Mouse (Mus musculus) midbrain, embryonic 13.5 days (tissue): ENCODE measurements around the gene Zfp784. TPM values are rescaled to one million over a fixed set of nuclear protein-coding genes. Genes with fewer than 3 reads are reported as not detected.

Experiments
- ATAC-seq: fragments of 200-750 bp; cut with Nextera tagmentation; 2 replicates; pipeline ENCODE4 v1.8.0; 2017; ENCODE audit warnings: mild to moderate bottlenecking, moderate TSS enrichment, moderate library complexity
- H3K27ac ChIP-seq: fragments of 300-500 bp; sonication (generic); 2 replicates; pipeline ENCODE4 v1.5.1; 2015; ENCODE audit warnings: inconsistent platforms, mild to moderate bottlenecking, moderate library complexity
- H3K27me3 ChIP-seq: fragments of 300-500 bp; sonication (generic); 2 replicates; pipeline ENCODE4 v1.6.1; 2015; ENCODE audit warnings: mild to moderate bottlenecking, inconsistent platforms
- H3K36me3 ChIP-seq: fragments of 300-500 bp; sonication (generic); 2 replicates; pipeline ENCODE4 v1.6.1; 2015; ENCODE audit warnings: mild to moderate bottlenecking, inconsistent platforms
- H3K4me1 ChIP-seq: fragments of 300-500 bp; sonication (generic); replicated peaks from 2 replicates; pipeline ENCODE4 v1.6.1; 2015; ENCODE audit warnings: inconsistent platforms
- H3K4me2 ChIP-seq: fragments of 300-500 bp; sonication (generic); replicated peaks from 2 replicates; pipeline ENCODE4 v1.6.1; 2015; ENCODE audit warnings: moderate library complexity, mild to moderate bottlenecking, inconsistent platforms
- H3K4me3 ChIP-seq: fragments of 300-500 bp; sonication (generic); replicated peaks from 2 replicates; pipeline ENCODE4 v1.5.1; 2015; ENCODE audit warnings: mild to moderate bottlenecking, inconsistent platforms
- H3K9ac ChIP-seq: fragments of 300-500 bp; sonication (generic); replicated peaks from 2 replicates; pipeline ENCODE4 v1.6.1; 2015; ENCODE audit warnings: mild to moderate bottlenecking, inconsistent platforms
- H3K9me3 ChIP-seq: fragments of 300-500 bp; sonication (generic); 2 replicates; pipeline ENCODE4 v1.6.1; 2016; ENCODE audit warnings: mild to moderate bottlenecking, inconsistent platforms
- WGBS: fragments of 180-500 bp; shearing (Covaris S2); methylation state at CpG from one replicate; pipeline ENCODE4 v1.1.7; 2015; 5-methylcytosine and 5-hydroxymethylcytosine counted together
- polyA plus RNA-seq: library from polyadenylated mRNA; unstranded; fragments of >200 nt; fragmentation: Nextera tagmentation; extraction: Ambion mirVana; gene quantifications from 2 replicates; pipeline ENCODE4 v1.2.1, GENCODE M21; 2015

Zfp784 gene
- polyA plus RNA-seq, 1 experiment from 2014 or later = 10.5 TPM

DNA sequence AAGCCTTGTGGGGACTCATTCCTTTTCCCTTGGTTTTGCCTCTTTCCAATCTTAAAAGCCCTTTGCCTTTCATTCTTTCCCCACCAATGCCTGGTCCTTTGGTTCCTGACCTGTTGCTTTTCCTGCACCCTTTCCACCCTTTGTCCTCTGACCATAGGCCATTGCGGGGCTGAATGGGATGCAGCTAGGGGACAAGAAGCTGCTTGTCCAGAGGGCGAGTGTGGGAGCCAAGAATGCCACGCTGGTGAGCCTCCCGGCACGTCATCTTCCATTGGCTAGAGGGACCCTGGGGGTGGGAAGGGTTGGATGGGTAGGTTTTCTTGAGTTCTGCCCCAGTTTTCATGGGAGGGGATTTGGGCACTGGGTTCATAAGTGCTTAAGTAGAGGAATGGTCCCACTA is 36.7 kb upstream of the Zfp784 start:
- H3K9me3 ChIP-seq = no peaks in the 10 kb centered on the region
- peaks cover 88% of the 10 kb centered on the region for H3K36me3 ChIP-seq
- H3K4me2 ChIP-seq = no peak overlapping the region
- H3K9ac ChIP-seq = no peak overlapping the region
- H3K27ac ChIP-seq = no peak overlapping the region
- no peak for ATAC-seq
- H3K4me1 ChIP-seq = peaks cover 3% of the 10 kb centered on the region
- no peak overlapping the region for H3K4me3 ChIP-seq
- no peaks in the 10 kb centered on the region for H3K27me3 ChIP-seq
- WGBS = 97% methylated on average over 5 of the region's 5 CpGs

DNA sequence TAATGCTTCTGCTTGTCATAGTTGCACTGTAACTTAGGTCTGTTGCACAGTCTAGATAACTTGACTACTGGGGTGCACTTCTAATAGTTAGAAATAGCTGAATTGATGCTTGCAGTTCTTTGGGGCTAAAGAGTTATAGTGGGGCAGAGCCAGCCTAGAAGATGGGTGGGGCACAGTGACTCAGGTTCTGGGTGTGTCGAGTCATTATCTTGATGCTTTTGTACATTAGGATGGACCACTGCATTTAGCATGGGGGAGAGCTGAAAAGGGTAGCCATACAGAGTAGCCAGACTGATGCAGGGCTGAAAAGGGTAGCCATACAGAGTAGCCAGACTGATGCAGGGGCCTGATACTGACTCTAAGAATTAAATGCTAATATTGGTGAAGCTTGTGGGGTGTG is 35.3 kb upstream of the Zfp784 start:
- Histone ChIP-seq H3K36me3 (peaks cover 96% of the 10 kb centered on the region), H3K27me3 (no peaks in the 10 kb centered on the region), H3K4me1 (no peaks in the 10 kb centered on the region), H3K27ac (no peak overlapping the region), H3K4me2 (no peak overlapping the region), H3K4me3 (no peak overlapping the region), H3K9me3 (no peaks in the 10 kb centered on the region), H3K9ac (no peak overlapping the region)
- no peak for ATAC-seq
- 93% methylated on average over 1 of the region's 1 CpGs for WGBS

DNA sequence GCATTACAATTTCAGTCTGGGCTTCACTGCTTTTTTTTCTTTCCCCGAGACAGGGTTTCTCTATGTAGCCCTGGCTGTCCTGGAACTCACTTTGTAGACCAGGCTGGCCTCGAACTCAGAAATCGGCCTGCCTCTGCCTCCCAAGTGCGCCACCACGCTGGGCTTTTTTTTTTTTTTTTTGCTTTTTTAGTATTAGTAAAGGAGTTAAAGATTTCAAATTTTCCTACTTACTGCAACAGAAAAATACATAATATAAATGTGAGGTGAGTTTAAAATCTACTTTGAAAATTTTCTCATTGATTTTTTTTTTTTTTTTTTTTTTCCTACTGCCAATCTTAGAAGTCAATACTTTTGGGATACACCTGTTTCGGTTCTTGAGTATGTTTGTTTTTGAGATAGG is 26.6 kb upstream of the Zfp784 start:
- Histone ChIP-seq H3K9ac (no peak overlapping the region), H3K36me3 (peaks cover 41% of the 10 kb centered on the region), H3K4me1 (peaks cover 43% of the 10 kb centered on the region), H3K9me3 (no peaks in the 10 kb centered on the region), H3K27me3 (no peaks in the 10 kb centered on the region), H3K27ac (no peak overlapping the region), H3K4me3 (no peak overlapping the region), H3K4me2 (no peak overlapping the region; the same call in 1 of the 2 replicates)
- 93% methylated on average over 6 of the region's 6 CpGs for WGBS
- ATAC-seq = no peak

DNA sequence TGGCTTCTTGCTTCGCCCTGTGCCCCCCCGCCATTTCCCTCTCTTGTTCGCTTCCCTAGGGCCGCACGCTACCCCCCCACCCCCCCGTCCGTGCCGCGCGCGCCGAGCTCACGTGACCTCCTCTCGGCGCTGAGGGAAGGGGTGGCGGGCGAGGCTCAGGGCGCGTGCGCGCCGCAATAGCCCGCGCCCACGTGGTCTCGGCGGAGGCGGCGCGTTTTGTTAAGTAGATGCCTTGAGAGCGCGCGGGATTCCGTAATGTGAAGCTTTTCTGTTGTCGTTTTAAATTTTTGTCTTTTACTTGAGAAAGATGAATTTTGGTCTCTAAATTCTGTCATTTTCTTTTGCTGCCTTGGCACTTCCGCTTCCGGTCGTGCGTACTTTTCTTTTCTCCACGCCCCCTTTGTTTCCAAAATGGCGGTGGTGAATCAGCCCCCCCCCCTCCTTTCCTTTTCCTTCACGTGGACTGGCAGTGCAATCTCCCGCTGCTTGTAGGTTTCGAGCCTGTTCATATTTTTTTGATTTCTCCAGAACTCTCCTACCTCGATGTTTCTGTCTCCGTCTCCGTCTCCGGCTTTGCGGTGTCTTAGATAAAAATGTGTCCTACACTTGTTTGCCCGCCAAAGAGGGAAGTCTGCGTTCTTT is 24.2 kb upstream of the Zfp784 start:
- peak overlapping the region; percentile 99 for H3K27ac ChIP-seq
- peaks cover 58% of the 10 kb centered on the region for H3K4me1 ChIP-seq
- no peak; the same call in 1 of the 2 replicates for ATAC-seq

DNA sequence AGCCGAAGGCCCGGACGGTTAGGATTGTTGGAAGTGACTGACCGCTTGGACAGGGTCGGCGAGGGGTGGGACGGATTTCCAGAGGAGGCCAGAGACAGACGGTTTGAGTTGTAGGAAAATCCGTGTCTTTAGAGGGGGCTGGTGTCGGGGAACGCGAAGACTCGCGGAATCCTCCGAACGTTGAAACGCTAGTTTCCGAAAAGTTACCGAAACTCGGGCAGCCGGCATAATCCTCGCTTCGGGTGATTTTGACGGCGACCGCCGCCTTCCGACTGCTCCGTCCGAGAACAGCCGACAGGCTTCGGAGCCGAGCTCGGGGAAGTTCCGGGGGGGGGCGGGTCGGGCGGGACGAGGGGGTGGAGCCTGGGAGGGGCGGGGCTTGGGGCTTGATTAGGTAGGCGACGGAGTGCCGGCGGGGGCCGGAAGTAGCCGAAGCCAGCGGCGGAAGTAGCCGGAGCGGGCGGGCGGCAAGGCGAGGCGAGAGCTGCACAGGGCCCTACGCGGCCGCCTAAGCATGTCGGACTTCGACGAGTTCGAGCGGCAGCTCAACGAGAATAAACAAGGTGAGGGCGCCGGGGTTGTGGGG is 23.6 kb upstream of the Zfp784 start, which contains the start of gene U2af2:
Gene U2af2, plus strand, starts transcription at position 370 of the 586 bp plus-strand sequence.
- no peaks in the 10 kb centered on the region for H3K9me3 ChIP-seq
- peak within 1 kb of the TSS; percentile 99 for H3K27ac ChIP-seq
- H3K4me1 ChIP-seq = peaks cover 64% of the 10 kb centered on the region
- H3K9ac ChIP-seq = peak within 1 kb of the TSS; percentile 81
- H3K27me3 ChIP-seq = peaks cover 20% of the 10 kb centered on the region
- peaks cover 11% of the 10 kb centered on the region for H3K36me3 ChIP-seq
- peak within 1 kb of the TSS; percentile 89 for H3K4me2 ChIP-seq
- under 1% methylated on average over 65 of the region's 65 CpGs for WGBS
- ATAC-seq = peak; percentile 73
- H3K4me3 ChIP-seq = peak within 1 kb of the TSS; percentile 65

More for the DNA sequence above, 24.2 kb upstream of the Zfp784 start:
- H3K4me3 ChIP-seq = peak overlapping the region; percentile 65
- peaks cover 13% of the 10 kb centered on the region for H3K27me3 ChIP-seq
- H3K9ac ChIP-seq = peak overlapping the region; percentile 76
- peaks cover 17% of the 10 kb centered on the region for H3K36me3 ChIP-seq
- H3K9me3 ChIP-seq = no peaks in the 10 kb centered on the region
- peak overlapping the region; percentile 89 for H3K4me2 ChIP-seq
- under 1% methylated on average over 49 of the region's 51 CpGs for WGBS

DNA sequence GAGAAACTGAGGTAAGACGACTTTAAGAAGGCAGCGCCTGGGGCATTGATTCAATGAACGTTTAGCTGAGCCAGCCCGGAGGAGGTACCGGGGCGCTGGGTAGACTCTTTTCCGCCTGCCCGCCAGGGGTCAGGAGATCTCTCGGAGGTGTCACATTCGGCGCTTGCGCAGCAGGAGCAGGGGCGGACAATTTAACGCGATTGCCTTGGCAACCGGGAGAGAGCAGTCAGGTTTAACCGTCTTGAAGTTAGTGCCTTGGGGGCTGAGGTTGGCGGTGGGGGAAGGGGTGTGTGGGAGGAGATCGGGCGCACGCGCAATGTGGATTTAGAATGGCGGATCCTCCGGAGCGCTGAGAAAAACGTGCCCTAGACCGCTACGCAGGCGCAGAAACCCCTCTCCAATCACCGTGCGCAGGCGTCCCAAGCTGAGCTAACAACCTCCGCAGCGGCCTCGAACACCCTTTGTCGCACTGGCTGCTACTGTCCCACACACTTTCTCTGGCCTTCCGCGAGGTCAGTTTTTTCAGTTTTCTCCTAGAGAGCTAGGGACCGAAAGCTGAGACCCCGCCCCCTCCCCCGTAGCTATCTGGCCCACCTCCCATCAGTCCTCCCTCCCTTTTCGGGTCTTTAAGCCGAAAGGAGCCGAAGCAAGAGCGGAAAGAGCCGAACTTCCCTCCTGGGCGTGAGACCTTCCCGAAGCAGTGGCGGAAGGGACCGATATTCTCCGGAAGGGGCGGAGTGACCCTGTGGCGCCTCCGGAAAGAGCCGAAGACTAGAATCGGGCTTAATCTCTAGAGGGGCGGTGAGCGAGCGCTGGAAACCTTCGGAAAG is 22.9 kb upstream of the Zfp784 start:
- WGBS = under 1% methylated on average over 60 of the region's 60 CpGs
- H3K4me1 ChIP-seq = peaks cover 66% of the 10 kb centered on the region
- peak; percentile 88 for ATAC-seq
- H3K27me3 ChIP-seq = peaks cover 26% of the 10 kb centered on the region
- H3K27ac ChIP-seq = peak overlapping the region; percentile 99
- peak overlapping the region; percentile 81 for H3K9ac ChIP-seq
- no peaks in the 10 kb centered on the region for H3K9me3 ChIP-seq
- peak overlapping the region; percentile 89 for H3K4me2 ChIP-seq
- peak overlapping the region; percentile 65 for H3K4me3 ChIP-seq
- H3K36me3 ChIP-seq = 0 out of 2 replicates have a peak, but pooled peaks cover 5% of the 10 kb centered on the region

DNA sequence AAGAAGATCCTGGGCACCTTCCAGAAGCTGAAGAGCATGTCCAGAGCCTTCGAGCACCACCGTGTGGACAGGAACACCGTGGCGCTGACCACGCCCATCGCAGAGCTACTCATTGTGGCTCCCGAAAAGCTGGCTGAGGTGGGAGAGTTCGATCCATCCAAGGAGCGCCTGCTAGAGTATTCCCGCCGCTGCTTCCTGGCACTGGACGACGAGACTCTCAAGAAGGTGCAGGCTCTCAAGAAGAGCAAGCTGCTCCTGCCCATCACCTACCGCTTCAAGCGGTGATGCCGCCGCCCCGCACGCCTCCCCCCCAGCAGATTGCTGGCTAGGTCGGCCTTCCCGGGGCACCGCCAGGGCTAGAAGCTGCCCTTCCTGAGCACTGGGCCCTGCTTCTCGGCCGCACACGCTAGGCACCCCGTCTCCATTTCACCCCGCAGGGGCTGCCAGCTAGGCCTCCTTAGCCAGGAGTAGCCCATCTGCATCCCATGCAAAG is 22.0 kb upstream of the Zfp784 start:
- H3K9ac ChIP-seq = peak overlapping the region; percentile 81
- peak overlapping the region; percentile 65 for H3K4me3 ChIP-seq
- peak overlapping the region; percentile 99 for H3K27ac ChIP-seq
- H3K36me3 ChIP-seq = no peaks in the 10 kb centered on the region
- peak; percentile 14 for ATAC-seq
- H3K4me1 ChIP-seq = peaks cover 57% of the 10 kb centered on the region
- H3K9me3 ChIP-seq = no peaks in the 10 kb centered on the region
- WGBS = 5% methylated on average over 27 of the region's 27 CpGs
- peaks cover 35% of the 10 kb centered on the region for H3K27me3 ChIP-seq
- H3K4me2 ChIP-seq = peak overlapping the region; percentile 89

DNA sequence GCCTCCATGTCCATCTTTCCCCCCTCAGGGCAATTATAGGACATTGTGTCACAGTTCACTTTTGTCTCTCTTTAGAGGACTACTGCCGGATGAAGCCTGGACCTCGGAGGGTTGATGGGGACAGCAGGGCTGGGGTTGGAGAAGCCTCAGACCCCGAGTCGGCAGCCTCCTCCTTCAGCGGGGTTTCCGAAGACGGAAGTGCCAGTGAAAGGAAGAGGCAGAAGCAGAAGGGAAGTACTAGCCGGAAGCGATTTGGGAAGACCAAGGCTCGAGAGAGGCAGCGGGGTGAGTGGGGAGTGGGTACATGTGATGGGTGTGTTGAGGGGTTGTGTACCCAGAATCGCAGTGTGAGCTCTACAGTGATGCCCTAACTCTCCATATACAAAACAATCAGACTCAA is 21.2 kb upstream of the Zfp784 start:
- Histone ChIP-seq H3K27me3 (peaks cover 43% of the 10 kb centered on the region), H3K27ac (peak overlapping the region; percentile 99), H3K4me3 (no peak overlapping the region), H3K4me1 (peaks cover 52% of the 10 kb centered on the region), H3K4me2 (peak overlapping the region; percentile 89; the same call in 1 of the 2 replicates), H3K36me3 (no peaks in the 10 kb centered on the region), H3K9ac (peak overlapping the region; percentile 81), H3K9me3 (no peaks in the 10 kb centered on the region)
- WGBS = 93% methylated on average over 12 of the region's 12 CpGs
- ATAC-seq = no peak

DNA sequence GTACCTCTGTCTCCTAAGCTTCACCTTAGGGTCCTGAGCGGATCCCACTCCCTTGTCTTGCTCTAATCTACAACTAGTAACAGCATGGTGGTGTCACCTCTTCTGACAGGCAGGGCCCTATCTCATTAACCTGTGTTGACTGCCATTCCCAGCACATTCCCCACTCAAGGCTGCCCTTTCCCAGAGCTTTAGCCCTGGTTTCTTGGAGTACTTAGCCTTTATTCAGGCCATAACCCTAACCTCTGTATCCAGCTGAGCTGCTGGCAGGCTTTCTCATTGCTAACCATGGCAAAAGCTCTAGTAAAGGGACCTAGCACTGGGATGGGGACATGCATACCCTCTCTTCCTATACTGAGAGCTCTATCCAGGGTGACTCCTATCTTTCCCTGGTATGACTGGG is 20.4 kb upstream of the Zfp784 start:
- ATAC-seq = no peak
- peaks cover 52% of the 10 kb centered on the region for H3K4me1 ChIP-seq
- H3K27ac ChIP-seq = no peak overlapping the region
- no peaks in the 10 kb centered on the region for H3K9me3 ChIP-seq
- no peak overlapping the region for H3K4me3 ChIP-seq
- H3K27me3 ChIP-seq = peaks cover 51% of the 10 kb centered on the region
- 94% methylated on average over 1 of the region's 1 CpGs for WGBS
- no peaks in the 10 kb centered on the region for H3K36me3 ChIP-seq
- H3K4me2 ChIP-seq = no peak overlapping the region; the same call in 1 of the 2 replicates
- no peak overlapping the region for H3K9ac ChIP-seq

DNA sequence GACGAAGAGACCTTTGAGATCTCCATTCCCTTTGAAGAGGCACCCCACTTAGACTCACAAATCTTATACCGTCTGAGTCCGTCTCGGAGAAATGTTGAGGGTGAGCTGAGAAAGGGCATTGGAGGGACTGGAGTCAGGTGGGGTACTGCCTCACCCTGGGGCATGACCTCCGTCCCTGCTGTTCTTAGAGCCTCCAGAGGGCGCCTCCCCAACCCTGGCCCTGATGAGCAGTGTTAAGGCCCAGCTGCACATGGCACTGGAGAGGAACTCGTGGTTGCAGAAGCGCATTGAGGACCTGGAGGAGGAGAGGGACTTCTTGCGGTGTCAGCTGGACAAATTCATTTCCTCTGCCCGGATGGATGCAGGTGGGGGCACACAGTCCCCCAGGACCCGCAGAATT is 19.6 kb upstream of the Zfp784 start:
- no peak for ATAC-seq
- H3K4me2 ChIP-seq = peak overlapping the region; percentile 68
- H3K9me3 ChIP-seq = no peaks in the 10 kb centered on the region
- peaks cover 53% of the 10 kb centered on the region for H3K4me1 ChIP-seq
- H3K36me3 ChIP-seq = no peaks in the 10 kb centered on the region
- peak overlapping the region; percentile 75; the same call in 1 of the 2 replicates for H3K9ac ChIP-seq
- peak overlapping the region; percentile 51 for H3K4me3 ChIP-seq
- peaks cover 60% of the 10 kb centered on the region for H3K27me3 ChIP-seq
- H3K27ac ChIP-seq = no peak overlapping the region
- WGBS = 32% methylated on average over 11 of the region's 11 CpGs

DNA sequence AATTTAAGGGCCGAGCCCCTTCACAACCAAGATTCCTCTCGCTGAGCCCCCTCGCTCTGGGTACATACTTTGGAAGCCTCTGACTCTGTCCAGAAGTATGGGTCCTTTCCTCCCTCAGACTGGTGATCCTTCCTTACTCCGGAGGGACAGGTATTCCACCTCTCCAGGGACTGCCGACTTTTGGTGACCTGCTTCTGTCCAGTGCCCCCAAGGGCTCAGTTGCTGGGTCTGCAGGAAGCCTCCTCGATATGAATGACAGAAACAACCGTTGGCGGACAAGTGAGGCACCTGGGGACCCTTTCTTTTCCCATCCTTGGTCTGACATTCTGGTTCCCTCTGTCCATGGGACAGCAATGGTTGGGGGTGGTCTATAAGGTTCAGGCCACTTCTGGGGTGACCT is 19.1 kb upstream of the Zfp784 start:
- peak overlapping the region; percentile 68 for H3K4me2 ChIP-seq
- peaks cover 57% of the 10 kb centered on the region for H3K4me1 ChIP-seq
- no peaks in the 10 kb centered on the region for H3K36me3 ChIP-seq
- H3K9ac ChIP-seq = peak overlapping the region; percentile 75
- no peak overlapping the region for H3K27ac ChIP-seq
- WGBS = 35% methylated on average over 8 of the region's 8 CpGs
- ATAC-seq = no peak
- peaks cover 63% of the 10 kb centered on the region for H3K27me3 ChIP-seq
- H3K4me3 ChIP-seq = peak overlapping the region; percentile 51
- H3K9me3 ChIP-seq = no peaks in the 10 kb centered on the region
